Mouse (Mus musculus): Measurements from ENCODE around the gene Dhx8. TPM values are rescaled to one million over a fixed set of nuclear protein-coding genes. Genes with fewer than 3 reads are reported as not detected.

Gene Dhx8
- 10 to 100 TPM; 84.1 to 85.7 TPM for total RNA-seq (2023)

GRCm38 (mm10) chr11:101732518-101733440 lies at the start of gene Dhx8:
Dhx8 (plus strand) TSS chr11:101732919.

GRCm38 (mm10) chr11:101785143-101785851 lies 52.6 kb downstream of the Dhx8 start, which contains the start of gene Etv4:
Etv4 (minus strand) TSS chr11:101785371.

Other genes with a start within 250 kb of the Dhx8 start
- 1 to 10 TPM; 1.5 to 4.2 TPM for gene Brca1, start 181.0 kb upstream of the Dhx8 start, total RNA-seq (2023)
- 100 to 1,000 TPM; 128 to 145 TPM for gene Nbr1, start 180.8 kb upstream of the Dhx8 start, total RNA-seq (2023)
- gene Tmem106a, start 150.7 kb upstream of the Dhx8 start, total RNA-seq (2023): 10 to 100 TPM; 12.6 to 21.2 TPM
- not detected for gene Gm11634, start 133.7 kb upstream of the Dhx8 start, total RNA-seq (2023)
- 10 to 100 TPM; 38.6 to 38.9 TPM for gene Rdm1, start 105.7 kb upstream of the Dhx8 start, total RNA-seq (2023)
- gene Arl4d, start 67.4 kb upstream of the Dhx8 start, total RNA-seq (2023): 1 to 10 TPM; 6.4 to 7.5 TPM
- gene Etv4, start 52.5 kb downstream of the Dhx8 start, total RNA-seq (2023): not detected
- not detected for gene Meox1, start 161.5 kb downstream of the Dhx8 start, total RNA-seq (2023)
- not detected for gene Sost, start 234.1 kb downstream of the Dhx8 start, total RNA-seq (2023)

Data from T-cell, adult 66 days (primary cell).